Mouse (Mus musculus): ENCODE data around the gene Ppp1r16b.

- no peak for TF ChIP-seq EP300 (IDR thresholded peaks at IDR 0.05)
- TF ChIP-seq CTCF (IDR thresholded peaks at IDR 0.05), result peak; percentile 53
These were observed 36.3 kb upstream of the Ppp1r16b start for GRCm38 (mm10) chr2:158628858-158629257.
